Mouse (Mus musculus): ENCODE results near the gene Srebf1.

The Srebf1 gene

GRCm38 (mm10) chr11:60222469-60223236, at the start of gene Srebf1:
Gene Srebf1, minus strand, starts transcription at chr11:60222581.
- peak; percentile 83 for DNase-seq (ENCODE audit: extremely low spot score)

- no peak for DNase-seq (ENCODE audit: extremely low spot score)
Measured at GRCm38 (mm10) chr11:60268563-60268962, 46.2 kb upstream of the Srebf1 start.

GRCm38 (mm10) chr11:60265271-60265985, 43.0 kb upstream of the Srebf1 start:
- DNase-seq (ENCODE audit: extremely low spot score), result no peak

GRCm38 (mm10) chr11:60264651-60265050, 42.3 kb upstream of the Srebf1 start:
- DNase-seq (ENCODE audit: extremely low spot score), result no peak

GRCm38 (mm10) chr11:60262396-60262795, 40.0 kb upstream of the Srebf1 start:
- DNase-seq (ENCODE audit: extremely low spot score), result no peak

GRCm38 (mm10) chr11:60260743-60261142, 38.4 kb upstream of the Srebf1 start:
- no peak for DNase-seq (ENCODE audit: extremely low spot score)

GRCm38 (mm10) chr11:60257696-60258095, 35.3 kb upstream of the Srebf1 start:
- no peak for DNase-seq (ENCODE audit: extremely low spot score)

- no peak for DNase-seq (ENCODE audit: extremely low spot score)
Measured at GRCm38 (mm10) chr11:60256713-60257112, 34.3 kb upstream of the Srebf1 start.

GRCm38 (mm10) chr11:60256176-60256681, 33.8 kb upstream of the Srebf1 start:
- no peak for DNase-seq (ENCODE audit: extremely low spot score)

- no peak for DNase-seq (ENCODE audit: extremely low spot score)
Measured at GRCm38 (mm10) chr11:60255639-60256038, 33.3 kb upstream of the Srebf1 start.

GRCm38 (mm10) chr11:60255181-60255580, 32.8 kb upstream of the Srebf1 start:
- DNase-seq (ENCODE audit: extremely low spot score), result no peak

- no peak for DNase-seq (ENCODE audit: extremely low spot score)
Measured at GRCm38 (mm10) chr11:60254308-60254707, 31.9 kb upstream of the Srebf1 start.

GRCm38 (mm10) chr11:60253546-60253945, 31.2 kb upstream of the Srebf1 start:
- DNase-seq (ENCODE audit: extremely low spot score), result no peak

GRCm38 (mm10) chr11:60250971-60251643, 28.7 kb upstream of the Srebf1 start:
- DNase-seq (ENCODE audit: extremely low spot score), result peak; percentile 67

GRCm38 (mm10) chr11:60249885-60250284, 27.5 kb upstream of the Srebf1 start:
- no peak for DNase-seq (ENCODE audit: extremely low spot score)

- no peak for DNase-seq (ENCODE audit: extremely low spot score)
Measured at GRCm38 (mm10) chr11:60248596-60249404, 26.4 kb upstream of the Srebf1 start.

GRCm38 (mm10) chr11:60247753-60248550, 25.6 kb upstream of the Srebf1 start:
- DNase-seq (ENCODE audit: extremely low spot score), result no peak

GRCm38 (mm10) chr11:60246077-60246476, 23.7 kb upstream of the Srebf1 start:
- DNase-seq (ENCODE audit: extremely low spot score), result no peak

- DNase-seq (ENCODE audit: extremely low spot score), result no peak
Measured at GRCm38 (mm10) chr11:60244503-60245143, 22.2 kb upstream of the Srebf1 start.

GRCm38 (mm10) chr11:60240509-60240908, 18.1 kb upstream of the Srebf1 start:
- no peak for DNase-seq (ENCODE audit: extremely low spot score)
